Mouse (Mus musculus) bone marrow, adult 2 months (tissue): ENCODE results near the gene Ntn5.

Experiments used
- CTCF ChIP-seq: fragments of 200-500 bp; IDR thresholded peaks from 2 replicates; pipeline ENCODE4 v1.5.1; 2011; ENCODE audit warnings: low read length, control low read depth; ENCODE audit not compliant: control insufficient read depth, insufficient read depth
- POLR2A ChIP-seq: fragments of 200-500 bp; IDR thresholded peaks from 2 replicates; pipeline ENCODE4 v1.6.1; 2011; ENCODE audit warnings: low read depth, mild to moderate bottlenecking, control low read depth, low read length, borderline replicate concordance; ENCODE audit not compliant: control insufficient read depth

DNA sequence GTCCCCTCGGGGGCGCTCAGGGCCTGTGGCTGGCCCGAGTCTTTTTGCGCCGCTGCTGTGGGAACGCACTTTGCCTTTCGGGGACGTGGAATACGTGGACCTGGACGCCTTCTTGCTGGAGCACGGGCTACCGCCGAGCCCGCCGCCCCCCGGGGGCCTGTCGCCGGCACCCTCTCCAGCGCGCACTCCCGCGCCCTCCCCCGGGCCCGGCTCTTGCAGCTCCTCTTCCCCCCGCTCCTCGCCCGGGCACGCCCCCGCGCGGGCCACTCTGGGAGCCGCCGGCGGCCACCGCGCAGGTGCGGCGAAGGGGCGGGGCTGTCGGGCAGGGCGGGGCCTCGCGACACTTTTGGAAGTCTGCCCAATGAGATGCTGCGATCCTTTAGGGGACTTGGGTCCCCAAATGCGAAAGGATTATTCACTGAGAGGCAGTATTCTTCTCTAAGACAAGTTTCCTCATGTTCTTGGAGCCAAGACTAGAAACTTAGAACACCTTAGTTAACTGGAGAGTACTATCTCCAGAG, 23.0 kb downstream of the Ntn5 start:
- TF ChIP-seq POLR2A, result peak; percentile 40; the same call in 1 of the 2 replicates
- TF ChIP-seq CTCF, result no peak
